Mouse (Mus musculus): ENCODE measurements at regions not wholly inside any gene's neighbourhood (a gene's known extent, or its start where the extent isn't known, plus 50 kb on each side); places are given as distances from the start of the nearest gene placed in this dataset.
A peak's percentile ranks its signal among the peaks of the same experiment; 100 is the strongest.

GRCm38 (mm10) chr11:84721150-84721549, 98.2 kb downstream of the Mrm1 start:
- no peak for TF ChIP-seq GATA4 (IDR thresholded peaks at IDR 0.05; ENCODE audit: insufficient replicate concordance, low read length)

GRCm38 (mm10) chr11:84719781-84720180, 99.5 kb downstream of the Mrm1 start:
- TF ChIP-seq GATA4 (IDR thresholded peaks at IDR 0.05; ENCODE audit: insufficient replicate concordance, low read length) = no peak

DNA sequence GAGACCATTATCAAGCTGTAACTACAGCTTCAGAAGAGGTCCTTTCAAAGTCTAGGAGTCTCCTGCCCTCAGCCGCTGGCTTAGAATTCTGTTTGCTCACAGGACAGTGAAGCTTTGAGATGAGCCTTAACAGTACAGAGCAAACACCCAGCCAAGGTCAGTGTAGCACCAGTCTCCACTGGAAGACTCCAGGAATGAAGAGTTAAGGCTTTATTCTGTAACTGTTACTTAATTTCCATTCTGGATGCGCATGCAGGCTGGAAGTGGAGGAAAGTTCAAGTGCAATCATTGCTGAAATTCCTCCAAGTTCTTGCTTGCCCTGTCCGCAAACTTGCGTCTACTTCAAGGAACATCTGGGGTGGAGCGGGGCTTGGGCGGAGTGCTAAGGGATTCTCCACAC, 106.6 kb downstream of the Mrm1 start:
- TF ChIP-seq GATA4 (IDR thresholded peaks at IDR 0.05; ENCODE audit: insufficient replicate concordance, low read length) = no peak

- TF ChIP-seq GATA4 (IDR thresholded peaks at IDR 0.05; ENCODE audit: insufficient replicate concordance, low read length) = no peak
Measured at GRCm38 (mm10) chr11:84711886-84712285, 107.4 kb downstream of the Mrm1 start.

DNA sequence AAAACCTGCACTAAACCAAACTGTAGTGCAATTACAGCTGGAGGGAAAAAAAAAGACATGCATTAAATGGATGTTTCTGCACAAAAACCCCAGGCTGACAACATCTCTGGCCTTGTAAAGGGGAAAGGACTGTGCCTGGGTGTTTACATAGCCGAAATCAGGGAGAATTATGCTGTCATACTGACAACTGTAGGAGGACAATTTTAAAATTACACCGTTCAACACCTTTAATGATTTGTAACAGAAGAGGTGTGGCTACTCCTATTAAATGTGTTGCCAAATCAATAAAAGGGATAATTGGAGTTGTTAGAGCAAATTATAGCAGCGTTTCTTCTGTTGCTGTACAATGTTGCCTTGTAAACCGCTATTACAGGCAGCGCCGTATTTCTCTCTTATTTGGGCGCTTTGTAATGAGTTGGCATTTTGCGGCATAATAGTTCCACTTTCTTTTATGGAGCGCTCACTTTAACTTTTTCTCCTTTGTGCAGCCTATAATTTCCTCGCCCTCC, 111.0 kb downstream of the Mrm1 start:
- TF ChIP-seq GATA4 (IDR thresholded peaks at IDR 0.05; ENCODE audit: insufficient replicate concordance, low read length) = no peak

DNA sequence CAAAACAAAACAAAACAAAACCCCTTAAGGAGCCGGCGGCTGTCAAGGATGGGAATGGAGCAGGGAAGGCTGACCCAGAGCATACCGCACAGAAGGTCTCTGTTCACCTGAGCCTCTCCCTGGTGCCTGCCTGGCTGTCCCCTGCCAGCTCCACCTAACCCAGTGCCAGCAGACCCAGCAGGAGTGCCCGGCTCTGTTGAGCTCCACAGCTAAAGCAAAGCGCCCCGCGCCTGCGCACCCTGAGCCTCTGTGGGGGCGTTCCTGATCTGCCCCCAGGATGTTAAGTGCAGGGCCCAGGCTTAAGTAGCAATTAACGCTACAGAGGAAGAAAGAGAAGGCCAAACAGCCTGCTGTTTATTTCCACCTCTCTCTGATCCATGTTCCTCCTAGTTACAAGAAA, 111.5 kb downstream of the Mrm1 start:
- no peak for TF ChIP-seq GATA4 (IDR thresholded peaks at IDR 0.05; ENCODE audit: insufficient replicate concordance, low read length)

DNA sequence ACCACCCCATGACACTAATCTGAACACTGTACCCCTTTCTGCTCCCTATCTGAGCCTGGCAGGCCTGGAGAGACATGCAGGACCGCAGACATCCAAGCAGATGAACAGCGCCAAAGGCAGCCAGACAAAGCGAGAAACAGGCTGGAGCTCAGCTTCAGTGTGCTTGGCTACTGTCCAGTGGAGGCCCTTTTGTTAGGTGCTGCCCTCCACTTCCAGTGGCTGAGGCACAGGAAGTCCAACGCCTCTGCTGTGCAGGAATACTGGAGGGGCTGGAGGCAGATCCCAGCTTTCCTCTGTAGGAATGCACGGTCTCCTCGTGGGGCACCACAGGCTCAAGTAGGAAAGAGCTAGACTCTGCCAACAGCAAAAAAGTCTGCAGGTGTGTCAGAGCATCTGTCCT, 112.6 kb downstream of the Mrm1 start:
- no peak for TF ChIP-seq GATA4 (IDR thresholded peaks at IDR 0.05; ENCODE audit: insufficient replicate concordance, low read length)

DNA sequence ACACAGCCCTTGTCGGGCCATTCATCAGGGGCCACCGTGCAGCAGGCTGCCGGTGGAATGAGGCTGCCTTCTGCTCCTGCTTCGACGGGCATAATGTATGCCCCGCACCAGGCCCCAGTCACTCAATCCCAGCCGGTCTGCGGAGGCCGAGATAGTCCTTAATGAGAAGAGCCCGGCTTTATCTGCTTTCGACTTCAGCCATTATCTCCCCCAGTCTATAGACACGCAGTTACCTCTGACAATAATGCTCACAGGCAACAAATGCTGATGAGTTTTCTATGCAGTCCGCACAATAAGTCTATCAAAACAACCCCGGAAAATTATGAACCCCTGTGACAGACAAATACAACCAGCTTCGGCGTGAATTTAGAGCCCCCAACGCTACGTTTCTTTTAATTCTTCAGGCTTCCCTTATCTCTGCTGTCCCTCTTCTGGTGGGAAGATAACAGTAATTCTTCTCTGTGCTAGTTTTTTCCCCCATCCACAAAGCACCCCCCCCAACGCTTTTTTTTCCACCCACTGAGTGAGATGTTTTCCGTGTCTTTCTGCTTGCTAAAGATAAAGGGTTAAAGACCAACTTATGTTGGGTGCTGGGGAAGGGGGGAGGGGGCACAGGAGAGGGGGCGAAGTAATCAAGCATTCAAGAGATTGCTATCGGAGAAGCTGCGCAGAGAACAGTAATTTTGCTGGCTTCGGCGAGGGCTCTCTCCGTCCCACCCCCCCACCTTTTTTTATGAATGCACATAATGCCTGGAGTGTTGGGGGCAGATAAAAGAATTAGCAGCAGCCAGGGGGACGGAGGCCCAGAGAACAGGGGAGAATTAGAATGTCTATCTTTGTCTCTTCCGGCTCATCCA, 117.8 kb downstream of the Mrm1 start:
- TF ChIP-seq GATA4 (IDR thresholded peaks at IDR 0.05; ENCODE audit: insufficient replicate concordance, low read length) = no peak

GRCm38 (mm10) chr11:84697521-84697920, 121.8 kb downstream of the Mrm1 start:
- TF ChIP-seq GATA4 (IDR thresholded peaks at IDR 0.05; ENCODE audit: insufficient replicate concordance, low read length) = no peak

GRCm38 (mm10) chr11:84692638-84693037, 126.7 kb downstream of the Mrm1 start:
- TF ChIP-seq GATA4 (IDR thresholded peaks at IDR 0.05; ENCODE audit: insufficient replicate concordance, low read length) = no peak

GRCm38 (mm10) chr11:84691410-84692148, 127.7 kb downstream of the Mrm1 start:
- TF ChIP-seq GATA4 (IDR thresholded peaks at IDR 0.05; ENCODE audit: insufficient replicate concordance, low read length) = no peak

DNA sequence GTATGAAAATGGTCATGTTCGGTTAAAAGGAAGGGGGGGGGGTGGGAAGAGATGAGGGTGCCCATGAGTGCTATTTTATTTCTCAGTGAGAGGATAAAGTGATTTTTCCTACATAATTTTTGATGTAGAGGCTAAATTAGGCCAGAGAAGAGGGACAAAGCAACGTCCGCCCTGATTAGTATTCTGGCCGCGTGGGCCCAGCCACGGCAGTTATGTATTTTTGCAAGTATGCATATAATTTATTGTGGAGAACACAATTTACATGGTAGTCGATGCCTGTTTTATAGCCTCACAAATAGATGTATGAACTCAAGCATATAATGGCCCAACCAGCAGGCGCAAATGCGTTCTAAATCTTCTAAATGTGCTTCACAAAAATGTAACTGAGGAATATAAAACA, 132.8 kb downstream of the Mrm1 start:
- TF ChIP-seq GATA4 (IDR thresholded peaks at IDR 0.05; ENCODE audit: insufficient replicate concordance, low read length) = no peak

DNA sequence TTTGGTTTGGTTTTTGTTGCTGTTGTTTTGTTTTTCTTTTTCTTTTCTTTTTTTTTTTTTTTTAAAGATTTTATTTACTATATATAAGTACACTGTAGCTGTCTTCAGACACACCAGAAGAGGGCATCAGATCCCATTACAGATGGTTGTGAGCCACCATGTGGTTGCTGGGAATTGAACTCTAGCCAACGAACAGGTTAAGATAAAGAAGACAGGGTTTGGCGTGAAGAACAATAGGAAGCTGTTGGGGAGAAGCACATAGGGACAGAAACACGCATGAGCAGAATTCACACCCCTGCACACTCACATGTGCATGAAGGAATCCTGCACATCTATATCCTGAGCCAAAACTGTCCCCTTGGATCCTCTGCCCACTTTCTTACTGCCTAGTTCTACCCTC, 135.0 kb downstream of the Mrm1 start:
- no peak for TF ChIP-seq GATA4 (IDR thresholded peaks at IDR 0.05; ENCODE audit: insufficient replicate concordance, low read length)

DNA sequence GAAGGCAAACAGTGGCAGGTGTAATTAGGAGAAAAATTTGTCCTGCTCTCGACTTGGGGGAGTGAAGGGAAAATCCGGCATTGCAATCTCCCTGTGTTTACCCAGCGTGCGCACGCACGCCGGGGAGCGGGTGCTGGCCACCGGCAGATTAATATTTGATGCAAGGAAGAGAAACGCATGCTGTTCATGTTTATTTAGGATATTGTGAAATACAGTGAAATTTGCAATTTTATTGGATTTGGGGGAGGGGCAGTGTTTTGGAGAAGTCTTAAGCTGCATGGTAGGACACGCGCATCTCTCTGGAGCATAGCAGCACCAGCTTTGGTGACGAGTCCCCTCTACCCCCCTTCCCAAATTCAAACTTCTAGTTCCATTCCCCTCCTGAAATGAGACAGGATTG, 136.4 kb downstream of the Mrm1 start:
- peak; percentile 37; the same call in 1 of the 2 replicates for TF ChIP-seq GATA4 (IDR thresholded peaks at IDR 0.05; ENCODE audit: insufficient replicate concordance, low read length)

DNA sequence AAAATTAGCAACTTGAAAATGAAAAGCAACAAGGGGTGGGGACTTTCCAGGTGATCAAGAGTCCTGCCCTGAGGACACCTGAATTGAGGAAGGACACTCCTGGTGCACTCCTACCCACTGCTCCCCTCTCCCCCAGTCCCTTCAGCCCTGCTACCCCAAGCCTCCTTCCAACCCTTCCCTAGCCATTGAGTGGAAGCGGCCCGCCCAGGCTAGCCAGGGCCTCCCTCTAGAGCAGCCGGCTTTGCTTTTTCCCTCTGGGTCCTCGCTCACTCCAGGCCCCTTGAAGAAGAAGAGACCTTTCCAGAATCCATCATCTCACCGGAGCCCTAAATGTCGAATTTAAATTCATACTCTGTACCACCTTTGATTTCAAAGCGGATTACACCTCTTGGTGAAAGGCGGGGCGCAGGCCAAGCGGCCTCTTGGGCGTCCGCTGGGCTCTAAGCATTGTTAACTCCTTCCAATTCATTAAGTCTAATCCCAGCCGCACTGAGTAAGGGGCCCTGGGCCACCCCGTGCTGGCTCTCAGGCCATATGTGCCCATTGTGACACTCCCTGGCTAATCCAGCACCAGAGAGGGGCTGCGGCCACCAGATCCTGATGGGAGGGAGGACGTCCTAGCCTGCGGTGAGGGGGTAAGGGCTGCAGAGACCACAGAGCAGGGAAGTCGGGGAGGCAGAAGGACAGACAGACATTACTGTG, 142.8 kb downstream of the Mrm1 start:
- TF ChIP-seq GATA4 (IDR thresholded peaks at IDR 0.05; ENCODE audit: insufficient replicate concordance, low read length) = no peak
